Mouse (Mus musculus) forebrain, embryonic 16.5 days (tissue): ENCODE measurements around the gene Tcf12. TPM values are rescaled to one million over a fixed set of nuclear protein-coding genes. Genes with fewer than 3 reads are reported as not detected.

Experiments used
- ATAC-seq: fragments of 200-750 bp; cut with Nextera tagmentation; 2 replicates; pipeline ENCODE4 v1.8.0; 2017; ENCODE audit warnings: mild to moderate bottlenecking, moderate library complexity
- H3K27ac ChIP-seq: fragments of 300-500 bp; sonication (generic); 2 replicates; pipeline ENCODE4 v1.5.1; 2014; ENCODE audit warnings: low read length, control low read depth
- H3K27me3 ChIP-seq: fragments of 300-500 bp; sonication (generic); replicated peaks from 2 replicates; pipeline ENCODE4 v1.6.1; 2014; ENCODE audit warnings: low read length; ENCODE audit not compliant: control insufficient read depth, insufficient read depth
- H3K36me3 ChIP-seq: fragments of 300-500 bp; sonication (generic); 2 replicates; pipeline ENCODE4 v1.6.1; 2014; ENCODE audit not compliant: control insufficient read depth, insufficient read depth
- H3K4me1 ChIP-seq: fragments of 300-500 bp; sonication (generic); replicated peaks from 2 replicates; pipeline ENCODE4 v1.6.1; 2014; ENCODE audit warnings: low read length; ENCODE audit not compliant: control insufficient read depth, insufficient read depth
- H3K4me2 ChIP-seq: fragments of 300-500 bp; sonication (generic); 2 replicates; pipeline ENCODE4 v1.6.1; 2014; ENCODE audit warnings: mild to moderate bottlenecking, low read length, control low read depth
- H3K4me3 ChIP-seq: fragments of 300-500 bp; sonication (generic); replicated peaks from 2 replicates; pipeline ENCODE4 v1.5.1; 2014; ENCODE audit warnings: mild to moderate bottlenecking, low read length, control low read depth
- H3K9ac ChIP-seq: fragments of 300-500 bp; sonication (generic); replicated peaks from 2 replicates; pipeline ENCODE4 v1.6.1; 2014; ENCODE audit warnings: low read depth, low read length, control low read depth
- H3K9me3 ChIP-seq: fragments of 300-500 bp; sonication (generic); 2 replicates; pipeline ENCODE4 v1.6.1; 2016; ENCODE audit warnings: low read length; ENCODE audit not compliant: control insufficient read depth
- WGBS: fragments of 180-500 bp; shearing (Covaris S2); extraction: QIAGEN DNeasy Blood & Tissue Kit; methylation state at CpG from one replicate; pipeline ENCODE4 v1.1.7; 2014; 5-methylcytosine and 5-hydroxymethylcytosine counted together
- polyA plus RNA-seq: library from polyadenylated mRNA; unstranded; fragments of >200 nt; fragmentation: Nextera tagmentation; extraction: Ambion mirVana; gene quantifications from 2 replicates; pipeline ENCODE4 v1.2.1, GENCODE M21; 2015

The Tcf12 gene
- polyA plus RNA-seq, 1 experiment from 2014 or later, result 52.0 TPM

DNA sequence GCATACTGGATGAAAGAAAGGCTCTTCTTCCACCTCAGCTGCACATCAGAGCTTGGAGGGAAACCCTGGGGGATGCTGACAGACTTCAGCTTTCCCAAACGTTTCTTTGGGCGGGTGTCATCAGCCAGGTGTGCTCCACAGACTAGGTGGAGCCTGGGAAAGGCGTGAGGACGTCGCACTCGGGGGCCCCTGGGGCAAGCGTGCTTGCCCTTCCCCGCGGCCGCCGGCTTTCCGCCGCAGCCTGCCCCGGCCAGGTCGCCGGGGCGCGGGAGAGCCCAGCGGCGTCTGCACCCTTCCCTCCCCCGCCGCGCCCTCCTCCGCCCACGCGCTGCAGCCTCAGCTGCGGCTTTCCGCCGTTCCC lies 21.0 kb upstream of the Tcf12 start:
- Histone ChIP-seq H3K36me3 (no peaks in the 10 kb centered on the region), H3K4me2 (peak overlapping the region; percentile 85), H3K4me3 (peak overlapping the region; percentile 61), H3K9ac (peak overlapping the region; percentile 76), H3K9me3 (no peaks in the 10 kb centered on the region), H3K27me3 (no peaks in the 10 kb centered on the region), H3K4me1 (peaks cover 10% of the 10 kb centered on the region; the same call in 1 of the 2 replicates), H3K27ac (peak overlapping the region; percentile 62)
- no peak for ATAC-seq
- WGBS, result under 1% methylated on average over 27 of the region's 29 CpGs

DNA sequence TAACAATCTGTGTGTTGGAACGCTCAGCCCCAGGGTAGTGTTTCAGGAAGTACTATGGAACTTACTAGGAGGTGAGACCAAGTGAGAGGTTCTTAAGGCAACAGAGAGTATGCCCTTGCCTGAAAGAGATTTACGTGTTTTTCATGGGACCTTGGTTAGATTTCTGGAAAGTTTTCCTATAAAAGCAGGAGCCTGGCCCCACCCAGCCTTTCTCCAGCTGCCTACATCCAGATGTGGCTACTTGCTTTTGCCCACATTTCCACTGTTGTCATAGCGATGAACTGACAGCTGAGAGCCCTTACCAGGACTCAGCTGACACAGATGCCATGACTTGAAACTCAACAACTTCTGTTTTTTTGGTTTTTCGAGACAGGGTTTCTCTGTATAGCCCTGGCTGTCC lies 18.2 kb upstream of the Tcf12 start:
- H3K36me3 ChIP-seq, result no peaks in the 10 kb centered on the region
- H3K4me3 ChIP-seq, result no peak overlapping the region
- H3K4me2 ChIP-seq, result no peak overlapping the region
- no peak for ATAC-seq
- no peak overlapping the region for H3K9ac ChIP-seq
- H3K9me3 ChIP-seq, result no peaks in the 10 kb centered on the region
- H3K27ac ChIP-seq, result no peak overlapping the region
- peaks cover 15% of the 10 kb centered on the region for H3K4me1 ChIP-seq
- WGBS, result 91% methylated on average over 4 of the region's 4 CpGs
- no peaks in the 10 kb centered on the region for H3K27me3 ChIP-seq

DNA sequence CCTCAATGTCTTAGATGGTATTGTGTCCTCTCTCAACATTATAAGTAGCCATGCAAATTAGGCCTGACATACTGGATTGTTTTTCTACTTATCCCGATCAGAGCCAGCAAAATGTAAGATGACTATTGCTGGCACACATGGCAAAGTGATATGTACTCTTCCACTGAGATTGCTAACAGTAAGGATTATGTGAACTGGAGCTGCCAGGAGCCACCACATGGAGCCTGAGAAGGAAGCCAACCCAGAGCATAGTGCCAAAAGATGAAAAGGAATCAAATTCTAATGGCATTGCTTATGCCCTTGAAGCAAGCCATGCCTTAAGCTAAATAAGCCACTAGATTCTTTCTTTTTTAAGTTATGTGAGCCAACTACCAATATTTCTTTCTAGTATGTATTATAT lies 13.8 kb upstream of the Tcf12 start:
- WGBS, result 57% methylated on average over 1 of the region's 1 CpGs
- Histone ChIP-seq H3K4me2 (no peak overlapping the region), H3K9me3 (no peaks in the 10 kb centered on the region), H3K27me3 (no peaks in the 10 kb centered on the region), H3K36me3 (no peaks in the 10 kb centered on the region), H3K4me1 (peaks cover 9% of the 10 kb centered on the region), H3K9ac (no peak overlapping the region), H3K4me3 (no peak overlapping the region), H3K27ac (no peak overlapping the region)
- ATAC-seq, result no peak

DNA sequence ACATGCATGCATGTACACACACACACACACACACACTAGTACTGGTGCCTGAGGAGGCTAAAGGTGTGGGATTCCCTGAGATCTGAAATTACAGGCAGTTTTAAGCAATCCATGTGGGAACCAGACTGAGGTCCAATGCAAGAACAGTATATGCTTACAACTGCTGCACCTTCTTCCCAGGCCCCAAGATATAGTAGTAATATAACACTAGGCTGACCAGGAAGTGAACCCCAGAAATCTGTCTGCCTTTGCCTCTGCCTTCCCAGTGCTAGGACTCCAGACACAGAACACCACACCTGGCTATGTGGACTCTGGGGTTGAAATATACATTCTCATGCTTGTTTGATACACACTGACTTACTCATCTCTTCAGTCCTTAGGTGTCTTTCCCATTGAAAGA lies 6.8 kb upstream of the Tcf12 start:
- H3K9ac ChIP-seq, result no peak overlapping the region
- H3K4me3 ChIP-seq, result no peak overlapping the region
- ATAC-seq, result no peak
- H3K9me3 ChIP-seq, result no peaks in the 10 kb centered on the region
- H3K4me2 ChIP-seq, result no peak overlapping the region
- H3K27ac ChIP-seq, result no peak overlapping the region
- H3K36me3 ChIP-seq, result no peaks in the 10 kb centered on the region
- H3K27me3 ChIP-seq, result no peaks in the 10 kb centered on the region
- H3K4me1 ChIP-seq, result 0 out of 2 replicates have a peak, but pooled peaks cover 2% of the 10 kb centered on the region

DNA sequence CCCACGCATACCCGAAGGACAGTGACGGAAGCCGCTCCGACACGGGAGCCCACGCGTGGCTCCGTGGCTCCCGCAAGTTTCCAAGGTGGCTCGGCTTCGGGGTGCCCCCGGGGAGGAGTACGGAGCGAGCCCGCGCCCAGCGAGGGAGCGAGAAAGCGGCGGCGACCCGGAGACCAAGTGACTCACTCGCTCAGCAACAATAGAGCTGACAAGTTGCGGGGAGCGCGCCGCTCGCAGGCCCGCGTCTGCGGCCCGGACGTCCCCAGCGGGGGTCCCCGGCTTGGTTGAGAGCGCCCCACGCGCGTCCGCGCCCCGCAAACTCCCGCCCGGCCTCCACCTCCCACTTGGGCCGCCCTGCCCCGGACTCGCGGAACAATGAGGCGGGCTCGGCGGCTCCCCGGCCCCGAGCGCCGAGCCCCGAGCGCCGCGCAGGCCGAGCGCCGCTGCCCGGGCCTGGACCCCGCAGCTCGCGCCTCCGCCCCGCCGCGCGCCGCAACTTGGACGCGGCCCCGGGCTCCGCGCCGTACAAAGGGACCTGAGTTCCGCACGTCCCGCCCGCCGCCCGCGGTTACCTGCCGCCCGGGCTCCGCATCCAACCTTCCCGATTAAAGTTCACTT lies 558 bp downstream of the Tcf12 start:
- 0% methylated on average over 89 of the region's 90 CpGs for WGBS
- Histone ChIP-seq H3K27me3 (no peaks in the 10 kb centered on the region), H3K4me2 (peak overlapping the region; percentile 62), H3K4me3 (peak overlapping the region; percentile 71), H3K9ac (peak overlapping the region; percentile 99), H3K27ac (peak overlapping the region; percentile 97), H3K36me3 (no peaks in the 10 kb centered on the region), H3K9me3 (no peaks in the 10 kb centered on the region), H3K4me1 (peaks cover 11% of the 10 kb centered on the region; the same call in 1 of the 2 replicates)
- ATAC-seq, result peak; percentile 78

DNA sequence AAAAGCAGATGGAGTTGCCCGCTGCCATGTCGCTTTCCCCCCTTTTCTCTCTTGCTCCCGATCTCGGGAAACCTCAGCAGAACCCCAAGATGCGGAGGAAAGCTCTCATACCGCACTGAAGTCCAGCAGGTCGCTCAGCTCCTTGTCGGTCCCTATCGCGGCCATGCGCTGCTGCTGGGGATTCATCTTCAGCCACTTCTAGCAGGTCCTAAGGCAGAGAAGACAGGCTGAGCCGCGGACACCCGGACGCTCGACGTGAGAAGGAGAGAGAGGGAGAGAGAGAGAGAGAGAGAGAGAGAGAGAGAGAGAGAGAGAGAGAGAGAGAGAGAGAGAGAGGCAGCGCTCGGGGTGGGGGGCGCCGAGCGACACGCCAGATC lies 1.1 kb downstream of the Tcf12 start:
- Histone ChIP-seq H3K36me3 (no peaks in the 10 kb centered on the region), H3K9me3 (no peaks in the 10 kb centered on the region), H3K27ac (peak overlapping the region; percentile 97), H3K4me2 (peak overlapping the region; percentile 62), H3K27me3 (no peaks in the 10 kb centered on the region), H3K4me3 (peak overlapping the region; percentile 71), H3K9ac (peak overlapping the region; percentile 99), H3K4me1 (peaks cover 11% of the 10 kb centered on the region; the same call in 1 of the 2 replicates)
- ATAC-seq, result peak; percentile 53
- WGBS, result 0% methylated on average over 20 of the region's 23 CpGs

DNA sequence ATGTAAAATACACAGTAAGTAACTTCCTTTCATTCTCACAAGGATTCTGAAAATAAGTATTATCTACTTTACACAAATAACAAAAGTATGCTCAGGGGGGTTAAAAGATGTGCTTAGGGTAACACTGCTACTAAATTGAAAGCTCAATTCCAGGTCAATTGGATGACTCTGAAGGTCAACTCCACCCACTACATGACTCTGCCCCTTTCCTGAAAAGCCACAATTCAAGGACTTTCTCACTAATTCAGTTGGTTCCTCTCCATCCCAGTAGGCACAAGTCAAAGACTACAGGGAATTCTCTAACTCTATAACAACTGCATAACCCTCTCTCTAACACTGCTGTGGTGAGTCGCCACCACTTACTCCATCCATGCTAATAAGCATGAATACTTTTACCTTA lies 8.2 kb downstream of the Tcf12 start:
- Histone ChIP-seq H3K4me3 (no peak overlapping the region), H3K36me3 (no peaks in the 10 kb centered on the region), H3K27me3 (no peaks in the 10 kb centered on the region), H3K4me2 (no peak overlapping the region), H3K27ac (no peak overlapping the region), H3K9me3 (no peaks in the 10 kb centered on the region), H3K4me1 (peaks cover 2% of the 10 kb centered on the region; the same call in 1 of the 2 replicates), H3K9ac (no peak overlapping the region)
- WGBS, result 94% methylated on average over 1 of the region's 1 CpGs
- ATAC-seq, result no peak

DNA sequence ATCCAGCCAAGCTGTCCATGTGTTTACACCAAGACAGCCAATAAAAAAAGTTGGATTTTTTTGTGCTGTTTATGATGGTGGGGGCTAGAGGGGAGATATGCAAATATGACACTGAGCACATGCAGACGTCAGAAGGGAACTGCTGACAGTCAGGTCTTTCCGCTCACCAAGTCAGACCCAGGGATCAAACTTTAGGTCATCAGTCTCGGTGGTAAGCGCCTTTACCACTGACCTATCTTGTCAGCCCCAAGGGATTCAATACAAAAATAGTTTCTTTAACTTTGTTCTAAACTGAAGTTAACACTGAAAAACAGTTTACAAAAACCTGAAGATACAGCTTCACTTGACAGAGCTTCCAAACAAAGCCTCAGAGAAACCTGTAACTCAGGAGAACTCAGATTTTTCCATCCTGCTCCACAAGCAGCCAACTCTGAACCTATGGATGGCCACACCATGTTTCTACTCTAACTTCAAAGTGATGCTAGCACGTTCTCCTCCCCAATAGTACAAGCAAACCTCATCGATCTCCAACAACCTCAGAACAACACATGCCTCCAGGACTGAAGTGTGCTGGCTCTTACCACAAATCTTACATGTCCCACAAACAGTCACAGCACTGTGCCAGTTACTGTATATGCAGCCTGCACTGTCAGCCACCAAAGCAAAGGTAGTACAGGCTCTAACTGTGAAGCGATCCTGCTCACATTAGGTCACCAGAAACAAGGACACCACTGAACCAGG lies 11.6 kb downstream of the Tcf12 start:
- Histone ChIP-seq H3K9ac (no peak overlapping the region), H3K27ac (no peak overlapping the region), H3K4me2 (no peak overlapping the region), H3K36me3 (no peaks in the 10 kb centered on the region), H3K27me3 (no peaks in the 10 kb centered on the region), H3K4me1 (no peaks in the 10 kb centered on the region), H3K4me3 (no peak overlapping the region), H3K9me3 (no peaks in the 10 kb centered on the region)
- no peak for ATAC-seq
- 79% methylated on average over 7 of the region's 7 CpGs for WGBS

DNA sequence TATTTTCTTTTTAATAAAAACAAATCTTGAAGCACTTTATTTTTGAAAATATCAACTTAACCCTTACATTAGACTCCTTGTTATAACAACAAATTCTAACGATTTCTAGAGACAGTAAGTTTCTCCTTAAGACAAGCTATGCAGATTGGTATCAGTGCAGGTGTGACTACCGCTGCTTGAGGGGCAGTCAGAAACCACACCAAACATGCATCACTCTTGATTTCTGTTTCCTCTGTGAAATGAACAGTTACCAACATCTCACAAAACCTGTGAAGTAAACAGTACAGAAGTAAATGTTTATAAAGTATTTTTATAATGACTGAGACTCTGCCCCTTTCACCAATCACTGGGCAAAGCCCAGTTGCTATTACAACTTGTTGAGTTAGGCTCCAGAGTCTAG lies 13.6 kb downstream of the Tcf12 start:
- no peak for ATAC-seq
- Histone ChIP-seq H3K4me1 (no peaks in the 10 kb centered on the region), H3K9me3 (no peaks in the 10 kb centered on the region), H3K9ac (no peak overlapping the region), H3K4me2 (no peak overlapping the region), H3K36me3 (no peaks in the 10 kb centered on the region), H3K27ac (no peak overlapping the region), H3K27me3 (no peaks in the 10 kb centered on the region), H3K4me3 (no peak overlapping the region)
- 94% methylated on average over 2 of the region's 2 CpGs for WGBS
